17 mouse cellular contexts compared by ENCODE assay signal in genomic region chr7:143064226-143064625, GRCm38 (mm10). TPM values are rescaled to one million over a fixed set of nuclear protein-coding genes. Genes with fewer than 3 reads are reported as not detected.
DNase-seq lines count a peak whose midpoint lies in the region; ATAC-seq and TF ChIP-seq lines count a peak whose summit lies in the region.
"Had no signal": no experiment of that assay in that cellular context is flagged by ENCODE, and none has a peak within 500 bp of the region (broad histone marks: within the 10 kb centered on the region; RNA-seq: fewer than 3 reads in every experiment).

No protein-coding gene starts in this region.

- no peak for TF ChIP-seq EP300 in liver, postnatal 0 days (IDR thresholded peaks at IDR 0.05; ENCODE audit: low read depth)

- DNase-seq in cerebellum, adult 8-10 months, result peak; percentile 25
- no peak for DNase-seq in cerebellum, adult 11 months
- peak; percentile 82 for DNase-seq in hindbrain, postnatal 0 days (ENCODE audit: low spot score)
- DNase-seq in hindbrain, embryonic 11.5 days (ENCODE audit: low spot score), result no peak
- DNase-seq in liver, postnatal 0 days, result no peak
- no peak for DNase-seq in heart, adult 11 months
- DNase-seq: liver, embryonic 13.5 days; thymus, adult 18-20 months had no signal

- peak overlapping the region; percentile 62; the same call in 1 of the 2 replicates for H3K27ac ChIP-seq in hindbrain, postnatal 0 days
- H3K27ac ChIP-seq in hindbrain, embryonic 11.5 days (ENCODE audit: low read depth, low read length), result no peak overlapping the region
- H3K27ac ChIP-seq in liver, postnatal 0 days (ENCODE audit: low read depth), result peak overlapping the region; percentile 66; the same call in 1 of the 2 replicates
- H3K27ac ChIP-seq in liver, embryonic 12.5 days, result no peak overlapping the region
- H3K27ac ChIP-seq in bone marrow, adult 2 months (ENCODE audit: control insufficient read depth, insufficient read depth, low read depth, low read length, poor library complexity), result peak overlapping the region; percentile 78; the same call in 1 of the 2 replicates
- H3K27ac ChIP-seq: embryonic facial prominence, embryonic 10.5 days; intestine, embryonic 15.5 days; liver, embryonic 13.5 days; midbrain, embryonic 15.5 days had no signal

- H3K9ac ChIP-seq in hindbrain, postnatal 0 days (replicated peaks; ENCODE audit: low read length), result no peak overlapping the region
- no peak overlapping the region for H3K9ac ChIP-seq in hindbrain, embryonic 11.5 days (ENCODE audit: low read depth, low read length)
- no peak overlapping the region for H3K9ac ChIP-seq in liver, postnatal 0 days (replicated peaks)
- H3K9ac ChIP-seq in liver, embryonic 12.5 days, result no peak overlapping the region
- H3K9ac ChIP-seq: heart, embryonic 12.5 days; intestine, embryonic 15.5 days; liver, embryonic 13.5 days; midbrain, embryonic 15.5 days had no signal

- no peaks in the 10 kb centered on the region for H3K9me3 ChIP-seq in hindbrain, postnatal 0 days (ENCODE audit: low read length)
- no peaks in the 10 kb centered on the region for H3K9me3 ChIP-seq in hindbrain, embryonic 11.5 days (ENCODE audit: control insufficient read depth, low read length)
- H3K9me3 ChIP-seq in liver, postnatal 0 days (ENCODE audit: low read length), result no peaks in the 10 kb centered on the region
- H3K9me3 ChIP-seq in liver, embryonic 12.5 days (replicated peaks), result no peaks in the 10 kb centered on the region
- H3K9me3 ChIP-seq: embryonic facial prominence, embryonic 10.5 days; heart, embryonic 12.5 days; intestine, embryonic 15.5 days; liver, embryonic 13.5 days; midbrain, embryonic 15.5 days had no signal

- no peaks in the 10 kb centered on the region for H3K27me3 ChIP-seq in hindbrain, postnatal 0 days (ENCODE audit: insufficient read depth, low read length)
- no peaks in the 10 kb centered on the region for H3K27me3 ChIP-seq in hindbrain, embryonic 11.5 days (ENCODE audit: control insufficient read depth, insufficient read depth, low read length)
- H3K27me3 ChIP-seq in liver, postnatal 0 days (ENCODE audit: insufficient read depth, low read length), result no peaks in the 10 kb centered on the region
- H3K27me3 ChIP-seq in liver, embryonic 12.5 days (replicated peaks), result no peaks in the 10 kb centered on the region
- H3K27me3 ChIP-seq: heart, embryonic 12.5 days; intestine, embryonic 15.5 days; liver, embryonic 13.5 days; midbrain, embryonic 15.5 days had no signal

- no peak overlapping the region for H3K4me3 ChIP-seq in hindbrain, postnatal 0 days (ENCODE audit: low read length)
- H3K4me3 ChIP-seq in hindbrain, embryonic 11.5 days (ENCODE audit: low read depth, low read length), result no peak overlapping the region
- H3K4me3 ChIP-seq in liver, postnatal 0 days (ENCODE audit: low read depth, low read length), result no peak overlapping the region
- no peak overlapping the region for H3K4me3 ChIP-seq in liver, embryonic 12.5 days
- no peak overlapping the region for H3K4me3 ChIP-seq in bone marrow, adult 2 months (replicated peaks; ENCODE audit: control insufficient read depth, low read depth, low read length)
- H3K4me3 ChIP-seq: embryonic facial prominence, embryonic 10.5 days; heart, embryonic 12.5 days; intestine, embryonic 15.5 days; liver, embryonic 13.5 days; midbrain, embryonic 15.5 days had no signal

- no peak for TF ChIP-seq CTCF in hindbrain, postnatal 0 days (IDR thresholded peaks at IDR 0.05; ENCODE audit: low read depth)
- no peak for TF ChIP-seq CTCF in liver, postnatal 0 days (IDR thresholded peaks at IDR 0.05; ENCODE audit: low read depth)
- no peak for TF ChIP-seq CTCF in bone marrow, adult 2 months (IDR thresholded peaks at IDR 0.05; ENCODE audit: control insufficient read depth, insufficient read depth, low read length)

- WGBS in hindbrain, postnatal 0 days, result 24% methylated on average over 6 of the region's 6 CpGs
- 42% methylated on average over 6 of the region's 6 CpGs for WGBS in hindbrain, embryonic 11.5 days
- WGBS in liver, postnatal 0 days (ENCODE audit: insufficient replicate concordance), result 80% methylated on average over 6 of the region's 6 CpGs
- WGBS in liver, embryonic 12.5 days (ENCODE audit: insufficient replicate concordance), result 87% methylated on average over 6 of the region's 6 CpGs
- WGBS in bone marrow, adult 2 months, result 89% methylated on average over 6 of the region's 6 CpGs

- H3K36me3 ChIP-seq in hindbrain, postnatal 0 days (ENCODE audit: insufficient read depth, low read length), result peaks cover 48% of the 10 kb centered on the region
- peaks cover 9% of the 10 kb centered on the region; the same call in 1 of the 2 replicates for H3K36me3 ChIP-seq in hindbrain, embryonic 11.5 days (ENCODE audit: control insufficient read depth, insufficient read depth, low read length)
- peaks cover 66% of the 10 kb centered on the region for H3K36me3 ChIP-seq in liver, postnatal 0 days (replicated peaks; ENCODE audit: insufficient read depth, low read length)
- H3K36me3 ChIP-seq in liver, embryonic 12.5 days, result peaks cover 86% of the 10 kb centered on the region

- ATAC-seq in hindbrain, postnatal 0 days, result peak; percentile 34; the same call in 1 of the 2 replicates
- no peak for ATAC-seq in hindbrain, embryonic 11.5 days (ENCODE audit: low FRiP score)
- ATAC-seq in liver, postnatal 0 days, result no peak
- no peak for ATAC-seq in liver, embryonic 12.5 days
- ATAC-seq: forebrain, embryonic 14.5 days; intestine, embryonic 15.5 days; midbrain, embryonic 15.5 days had no signal

- peaks cover 18% of the 10 kb centered on the region for H3K4me1 ChIP-seq in hindbrain, postnatal 0 days (ENCODE audit: insufficient read depth, low read length)
- H3K4me1 ChIP-seq in hindbrain, embryonic 11.5 days (replicated peaks; ENCODE audit: control insufficient read depth, insufficient read depth, low read length), result peaks cover 6% of the 10 kb centered on the region
- H3K4me1 ChIP-seq in liver, postnatal 0 days (ENCODE audit: insufficient read depth), result peaks cover 15% of the 10 kb centered on the region
- peaks cover 40% of the 10 kb centered on the region for H3K4me1 ChIP-seq in liver, embryonic 12.5 days
- H3K4me1 ChIP-seq in bone marrow, adult 2 months (ENCODE audit: control insufficient read depth, insufficient read depth, low read length), result peaks cover 7% of the 10 kb centered on the region; the same call in 1 of the 2 replicates

- no peak overlapping the region for H3K4me2 ChIP-seq in hindbrain, postnatal 0 days (ENCODE audit: low read depth, low read length)
- no peak overlapping the region for H3K4me2 ChIP-seq in hindbrain, embryonic 11.5 days (replicated peaks; ENCODE audit: low read depth, low read length)
- no peak overlapping the region for H3K4me2 ChIP-seq in liver, postnatal 0 days (ENCODE audit: low read depth, low read length)
- H3K4me2 ChIP-seq in liver, embryonic 12.5 days, result no peak overlapping the region
- H3K4me2 ChIP-seq: heart, embryonic 12.5 days; intestine, embryonic 15.5 days; liver, embryonic 13.5 days; midbrain, embryonic 15.5 days had no signal

- TF ChIP-seq POLR2A in bone marrow, adult 2 months (IDR thresholded peaks at IDR 0.05; ENCODE audit: borderline replicate concordance, control insufficient read depth, low read depth, low read length), result no peak

RNA-seq across cellular contexts. Expression of gene Tssc4, which starts 4.8 kb away (rescaled TPM):
- total RNA-seq in hindbrain, postnatal 0 days (2014; rRNA removed), result 106 and 118 TPM in 2 replicates
- 101 and 102 TPM in 2 replicates for polyA plus RNA-seq in hindbrain, postnatal 0 days (2015; fragmentation: Nextera tagmentation; extraction: Ambion mirVana)
- 59.0 and 63.8 TPM in 2 replicates for polyA plus RNA-seq in hindbrain, embryonic 11.5 days (2014; fragmentation: Nextera tagmentation; extraction: Ambion mirVana)
- polyA plus RNA-seq in liver, postnatal 0 days (2015; fragmentation: Nextera tagmentation; extraction: Ambion mirVana), result 24.1 and 25.2 TPM in 2 replicates
- polyA plus RNA-seq in liver, embryonic 12.5 days (2016; fragmentation: Nextera tagmentation; extraction: Ambion mirVana), result 50.2 and 50.5 TPM in 2 replicates
- 35.9 and 48.2 TPM in 2 replicates for polyA plus RNA-seq in bone marrow, adult 2 months (2011; ENCODE audit: insufficient read depth, insufficient read length, low replicate concordance, missing spikeins)

RNA-seq across cellular contexts. Expression of gene Cd81, which starts 11.7 kb away (rescaled TPM):
- total RNA-seq in hindbrain, postnatal 0 days (2014; rRNA removed), result 758 and 776 TPM in 2 replicates
- 708 and 751 TPM in 2 replicates for polyA plus RNA-seq in hindbrain, postnatal 0 days (2015; fragmentation: Nextera tagmentation; extraction: Ambion mirVana)
- polyA plus RNA-seq in hindbrain, embryonic 11.5 days (2014; fragmentation: Nextera tagmentation; extraction: Ambion mirVana), result 263 and 264 TPM in 2 replicates
- 213 and 231 TPM in 2 replicates for polyA plus RNA-seq in liver, postnatal 0 days (2015; fragmentation: Nextera tagmentation; extraction: Ambion mirVana)
- 154 TPM in 2 replicates for polyA plus RNA-seq in liver, embryonic 12.5 days (2016; fragmentation: Nextera tagmentation; extraction: Ambion mirVana)
- 51.9 and 92.5 TPM in 2 replicates for polyA plus RNA-seq in bone marrow, adult 2 months (2011; ENCODE audit: insufficient read depth, insufficient read length, low replicate concordance, missing spikeins)

RNA-seq across cellular contexts. Expression of gene Trpm5, which starts 30.2 kb away (rescaled TPM):
- total RNA-seq in hindbrain, postnatal 0 days (2014; rRNA removed), result 2.1 and 3.0 TPM in 2 replicates
- 2.0 and 2.6 TPM in 2 replicates for polyA plus RNA-seq in hindbrain, postnatal 0 days (2015; fragmentation: Nextera tagmentation; extraction: Ambion mirVana)
- 0.27 and 0.88 TPM in 2 replicates for polyA plus RNA-seq in hindbrain, embryonic 11.5 days (2014; fragmentation: Nextera tagmentation; extraction: Ambion mirVana)
- polyA plus RNA-seq in liver, postnatal 0 days (2015; fragmentation: Nextera tagmentation; extraction: Ambion mirVana), result 0.13 and 0.42 TPM in 2 replicates
- polyA plus RNA-seq in liver, embryonic 12.5 days (2016; fragmentation: Nextera tagmentation; extraction: Ambion mirVana), result 1.3 and 1.6 TPM in 2 replicates
- not detected in 2 replicates for polyA plus RNA-seq in bone marrow, adult 2 months (2011; ENCODE audit: insufficient read depth, insufficient read length, low replicate concordance, missing spikeins)
- total RNA-seq: heart, postnatal 25 days; left cerebral cortex, postnatal 36 days had no signal

RNA-seq across cellular contexts. Expression of gene Kcnq1, which starts 41.9 kb away (rescaled TPM):
- total RNA-seq in hindbrain, postnatal 0 days (2014; rRNA removed), result 1.2 and 1.9 TPM in 2 replicates
- 1.1 and 1.4 TPM in 2 replicates for polyA plus RNA-seq in hindbrain, postnatal 0 days (2015; fragmentation: Nextera tagmentation; extraction: Ambion mirVana)
- 1.7 and 2.5 TPM in 2 replicates for polyA plus RNA-seq in hindbrain, embryonic 11.5 days (2014; fragmentation: Nextera tagmentation; extraction: Ambion mirVana)
- polyA plus RNA-seq in liver, postnatal 0 days (2015; fragmentation: Nextera tagmentation; extraction: Ambion mirVana), result 0.37 and 0.63 TPM in 2 replicates
- 0.21 and 0.61 TPM in 2 replicates for polyA plus RNA-seq in liver, embryonic 12.5 days (2016; fragmentation: Nextera tagmentation; extraction: Ambion mirVana)
- polyA plus RNA-seq in bone marrow, adult 2 months (2011; ENCODE audit: insufficient read depth, insufficient read length, low replicate concordance, missing spikeins), result 1.3 TPM in 1 of 2 replicates, not detected in the other

RNA-seq across cellular contexts. Expression of gene Tspan32, which starts 59.4 kb away (rescaled TPM):
- 0.16 and 0.29 TPM in 2 replicates for total RNA-seq in hindbrain, postnatal 0 days (2014; rRNA removed)
- polyA plus RNA-seq in hindbrain, postnatal 0 days (2015; fragmentation: Nextera tagmentation; extraction: Ambion mirVana), result 0.40 and 0.71 TPM in 2 replicates
- 5.8 and 8.3 TPM in 2 replicates for polyA plus RNA-seq in hindbrain, embryonic 11.5 days (2014; fragmentation: Nextera tagmentation; extraction: Ambion mirVana)
- polyA plus RNA-seq in liver, postnatal 0 days (2015; fragmentation: Nextera tagmentation; extraction: Ambion mirVana), result 31.0 and 37.5 TPM in 2 replicates
- polyA plus RNA-seq in liver, embryonic 12.5 days (2016; fragmentation: Nextera tagmentation; extraction: Ambion mirVana), result 105 and 106 TPM in 2 replicates
- 98.0 and 152 TPM in 2 replicates for polyA plus RNA-seq in bone marrow, adult 2 months (2011; ENCODE audit: insufficient read depth, insufficient read length, low replicate concordance, missing spikeins)

Comparison
In these comparisons a context has a peak if more than half of its experiments do, and no peak if none do; other contexts are left out.
1. DNase-seq: peak in cerebellum, adult 8-10 months (single experiment) and hindbrain, postnatal 0 days (single experiment); none in cerebellum, adult 11 months (single experiment), hindbrain, embryonic 11.5 days (single experiment), liver, postnatal 0 days (single experiment) and heart, adult 11 months (single experiment).
2. H3K27ac ChIP-seq: peak in hindbrain, postnatal 0 days (single experiment), liver, postnatal 0 days (single experiment) and bone marrow, adult 2 months (single experiment); none in hindbrain, embryonic 11.5 days (single experiment) and liver, embryonic 12.5 days (single experiment).